Mouse (Mus musculus): Measurements from ENCODE around the gene Nmur1. TPM values are rescaled to one million over a fixed set of nuclear protein-coding genes. Genes with fewer than 3 reads are reported as not detected.

Gene Nmur1
- polyA plus RNA-seq, 1 experiment = 0.11 TPM

DNA sequence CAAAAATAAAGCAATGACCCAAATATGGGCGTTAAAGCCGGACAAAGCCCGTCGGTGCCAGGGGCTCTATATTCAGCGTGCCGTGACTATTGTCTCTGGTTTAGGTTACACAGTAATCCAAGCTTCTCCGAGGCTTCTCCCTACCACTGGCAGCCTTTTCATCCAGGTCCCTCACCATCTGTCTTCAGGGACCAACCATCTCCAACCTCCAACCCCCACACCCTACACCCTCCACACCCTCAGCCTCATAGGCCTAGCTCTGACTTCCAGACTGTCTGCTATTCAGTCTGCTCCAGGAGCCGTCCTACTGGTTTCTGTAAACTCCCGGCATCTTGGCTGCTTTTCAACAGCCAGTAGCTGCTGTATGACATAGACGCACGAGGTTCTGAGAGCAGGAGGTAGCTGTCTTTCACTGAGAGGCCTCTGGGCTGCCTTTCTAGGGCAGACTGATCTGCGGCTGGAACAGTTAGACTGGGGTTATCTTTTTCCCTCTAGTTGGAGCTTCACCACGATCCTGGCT lies 9.3 kb upstream of the Nmur1 start:
- Histone ChIP-seq H3K27ac (ENCODE audit: insufficient read depth, low read length) (peak overlapping the region; percentile 6; the same call in 1 of the 2 replicates), H3K27me3 (ENCODE audit: control insufficient read depth, insufficient read depth, low read length) (no peaks in the 10 kb centered on the region), H3K36me3 (ENCODE audit: control insufficient read depth, insufficient read depth, low read length) (no peaks in the 10 kb centered on the region), H3K4me1 (ENCODE audit: control insufficient read depth, insufficient read depth, insufficient read length) (peaks cover 9% of the 10 kb centered on the region), H3K4me3 (ENCODE audit: extremely low read depth, insufficient read depth, insufficient read length) (no peak overlapping the region)
- no peak for DNase-seq (ENCODE audit: low read depth in 1 of 2, low spot score in 2 of 2)
- WGBS = 56% methylated on average over 13 of the region's 13 CpGs
- TF ChIP-seq POLR2A (IDR thresholded peaks at IDR 0.05; ENCODE audit: low read depth, low read length) (no peak), CTCF (IDR thresholded peaks at IDR 0.05; ENCODE audit: extremely low read depth, insufficient read depth, insufficient read length, insufficient replicate concordance) (no peak)

- Histone ChIP-seq H3K36me3 (ENCODE audit: control insufficient read depth, insufficient read depth, low read length) (no peaks in the 10 kb centered on the region), H3K4me1 (ENCODE audit: control insufficient read depth, insufficient read depth, insufficient read length) (peaks cover 9% of the 10 kb centered on the region), H3K4me3 (ENCODE audit: extremely low read depth, insufficient read depth, insufficient read length) (peak overlapping the region; percentile 54), H3K27me3 (ENCODE audit: control insufficient read depth, insufficient read depth, low read length) (no peaks in the 10 kb centered on the region), H3K27ac (ENCODE audit: insufficient read depth, low read length) (peak overlapping the region; percentile 92)
- 7% methylated on average over 37 of the region's 46 CpGs for WGBS
- TF ChIP-seq POLR2A (IDR thresholded peaks at IDR 0.05; ENCODE audit: low read depth, low read length) (peak; percentile 60), CTCF (IDR thresholded peaks at IDR 0.05; ENCODE audit: extremely low read depth, insufficient read depth, insufficient read length, insufficient replicate concordance) (no peak)
- peak; percentile 97 to 99 for DNase-seq (ENCODE audit: low read depth in 1 of 2, low spot score in 2 of 2)
Observed at GRCm38 (mm10) chr1:86434439-86435201, 8.6 kb upstream of the Nmur1 start.

DNA sequence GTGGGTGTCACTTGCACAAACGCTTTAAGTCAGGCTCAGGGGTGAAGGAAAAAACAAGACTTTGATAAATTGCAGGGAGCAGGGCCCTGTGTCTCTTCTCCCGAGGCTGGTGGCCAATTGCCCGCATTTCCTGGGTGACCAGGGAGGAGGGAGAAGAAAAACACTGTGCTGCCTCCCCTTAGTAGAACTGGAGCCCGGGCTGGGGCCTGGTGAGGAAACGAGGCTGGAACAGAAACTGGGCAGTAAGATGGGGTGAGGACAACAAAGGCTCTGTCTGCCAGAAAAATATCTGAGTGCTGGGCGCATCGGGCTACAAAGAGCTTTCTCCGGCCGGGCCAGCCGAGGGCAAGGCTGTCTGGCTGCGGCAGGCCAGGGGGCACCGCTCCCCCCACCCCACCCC lies 8.0 kb upstream of the Nmur1 start:
- TF ChIP-seq POLR2A (IDR thresholded peaks at IDR 0.05; ENCODE audit: low read depth, low read length) (no peak), CTCF (IDR thresholded peaks at IDR 0.05; ENCODE audit: extremely low read depth, insufficient read depth, insufficient read length, insufficient replicate concordance) (no peak)
- peak overlapping the region; percentile 44 for H3K4me3 ChIP-seq (ENCODE audit: extremely low read depth, insufficient read depth, insufficient read length)
- 0% methylated on average over 12 of the region's 12 CpGs for WGBS
- H3K27me3 ChIP-seq (ENCODE audit: control insufficient read depth, insufficient read depth, low read length) = no peaks in the 10 kb centered on the region
- H3K4me1 ChIP-seq (ENCODE audit: control insufficient read depth, insufficient read depth, insufficient read length) = peaks cover 9% of the 10 kb centered on the region
- peak in 1 of 2 experiments; percentile 45 for DNase-seq (ENCODE audit: low read depth in 1 of 2, low spot score in 2 of 2)
- H3K27ac ChIP-seq (ENCODE audit: insufficient read depth, low read length) = peak overlapping the region; percentile 90
- H3K36me3 ChIP-seq (ENCODE audit: control insufficient read depth, insufficient read depth, low read length) = no peaks in the 10 kb centered on the region

- DNase-seq (ENCODE audit: low read depth in 1 of 2, low spot score in 2 of 2) = no peak
- TF ChIP-seq CTCF (IDR thresholded peaks at IDR 0.05; ENCODE audit: extremely low read depth, insufficient read depth, insufficient read length, insufficient replicate concordance) (no peak), POLR2A (IDR thresholded peaks at IDR 0.05; ENCODE audit: low read depth, low read length) (no peak)
- H3K27me3 ChIP-seq (ENCODE audit: control insufficient read depth, insufficient read depth, low read length) = no peaks in the 10 kb centered on the region
- H3K4me3 ChIP-seq (ENCODE audit: extremely low read depth, insufficient read depth, insufficient read length) = no peak overlapping the region
- 87% methylated on average over 7 of the region's 7 CpGs for WGBS
- peak overlapping the region; percentile 90; the same call in 1 of the 2 replicates for H3K27ac ChIP-seq (ENCODE audit: insufficient read depth, low read length)
- H3K36me3 ChIP-seq (ENCODE audit: control insufficient read depth, insufficient read depth, low read length) = no peaks in the 10 kb centered on the region
- peaks cover 9% of the 10 kb centered on the region for H3K4me1 ChIP-seq (ENCODE audit: control insufficient read depth, insufficient read depth, insufficient read length)
Observed at GRCm38 (mm10) chr1:86433359-86433758, 7.3 kb upstream of the Nmur1 start.

GRCm38 (mm10) chr1:86432778-86433177 lies 6.8 kb upstream of the Nmur1 start:
- H3K36me3 ChIP-seq (ENCODE audit: control insufficient read depth, insufficient read depth, low read length) = no peaks in the 10 kb centered on the region
- H3K27ac ChIP-seq (ENCODE audit: insufficient read depth, low read length) = no peak overlapping the region; the same call in 1 of the 2 replicates
- no peak overlapping the region for H3K4me3 ChIP-seq (ENCODE audit: extremely low read depth, insufficient read depth, insufficient read length)
- DNase-seq (ENCODE audit: low read depth in 1 of 2, low spot score in 2 of 2) = no peak
- WGBS = 60% methylated on average over 4 of the region's 4 CpGs
- peaks cover 9% of the 10 kb centered on the region for H3K4me1 ChIP-seq (ENCODE audit: control insufficient read depth, insufficient read depth, insufficient read length)
- H3K27me3 ChIP-seq (ENCODE audit: control insufficient read depth, insufficient read depth, low read length) = no peaks in the 10 kb centered on the region
- TF ChIP-seq CTCF (IDR thresholded peaks at IDR 0.05; ENCODE audit: extremely low read depth, insufficient read depth, insufficient read length, insufficient replicate concordance) (no peak), POLR2A (IDR thresholded peaks at IDR 0.05; ENCODE audit: low read depth, low read length) (no peak)

- H3K27me3 ChIP-seq (ENCODE audit: control insufficient read depth, insufficient read depth, low read length) = no peaks in the 10 kb centered on the region
- TF ChIP-seq POLR2A (IDR thresholded peaks at IDR 0.05; ENCODE audit: low read depth, low read length) = no peak
- peak; percentile 81; the same call in 1 of the 2 replicates for TF ChIP-seq CTCF (IDR thresholded peaks at IDR 0.05; ENCODE audit: extremely low read depth, insufficient read depth, insufficient read length, insufficient replicate concordance)
- H3K4me1 ChIP-seq (ENCODE audit: control insufficient read depth, insufficient read depth, insufficient read length) = peaks cover 9% of the 10 kb centered on the region
- no peaks in the 10 kb centered on the region for H3K36me3 ChIP-seq (ENCODE audit: control insufficient read depth, insufficient read depth, low read length)
- H3K27ac ChIP-seq (ENCODE audit: insufficient read depth, low read length) = no peak overlapping the region
- WGBS = 50% methylated on average over 2 of the region's 2 CpGs
- DNase-seq (ENCODE audit: low read depth in 1 of 2, low spot score in 2 of 2) = peak; percentile 73 to 77
- H3K4me3 ChIP-seq (ENCODE audit: extremely low read depth, insufficient read depth, insufficient read length) = no peak overlapping the region
Observed at GRCm38 (mm10) chr1:86430056-86430455, 4.0 kb upstream of the Nmur1 start.

All from spleen, adult 2 months (tissue).